Mouse (Mus musculus) adrenal gland, postnatal 10 days (tissue): ENCODE data around the gene Capn8. TPM values are rescaled to one million over a fixed set of nuclear protein-coding genes. Genes with fewer than 3 reads are reported as not detected.
"Not testable (repeated sequence)": the region's sequence is repeated elsewhere in the genome, so short reads cannot be mapped to it uniquely, and the experiment has no call there.

Experiments
- DNase-seq: peaks from one replicate; pipeline ENCODE4 v3.0.0; 2021; ENCODE audit warnings: mixed read lengths
- total RNA-seq, 2 experiments: library from RNA; stranded (reverse); gene quantifications; 2 replicates each; pipeline ENCODE4 v1.2.3; 2021

Capn8 gene
- total RNA-seq, 2 experiments from 2014 or later: not detected

DNA sequence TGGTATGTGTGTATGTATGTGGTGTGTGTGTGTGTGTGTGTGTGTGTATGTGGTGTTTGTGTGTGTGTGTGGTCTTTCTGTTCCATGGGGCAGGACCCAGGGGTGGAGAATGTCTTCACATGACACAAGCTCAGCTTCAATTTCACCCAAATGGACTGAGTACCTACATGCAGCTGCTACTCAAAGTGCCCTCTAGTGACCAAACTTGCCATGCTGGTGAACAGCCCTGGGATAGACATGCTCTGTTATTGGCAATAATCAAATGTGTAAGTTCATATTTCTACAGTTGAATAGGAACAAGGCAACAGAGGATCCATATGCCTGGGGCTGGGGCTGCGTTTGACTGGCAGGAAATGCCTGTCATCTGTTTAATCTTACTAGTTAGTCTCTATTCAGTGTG is 50.7 kb downstream of the Capn8 start:
- peak; percentile 18 for DNase-seq

DNA sequence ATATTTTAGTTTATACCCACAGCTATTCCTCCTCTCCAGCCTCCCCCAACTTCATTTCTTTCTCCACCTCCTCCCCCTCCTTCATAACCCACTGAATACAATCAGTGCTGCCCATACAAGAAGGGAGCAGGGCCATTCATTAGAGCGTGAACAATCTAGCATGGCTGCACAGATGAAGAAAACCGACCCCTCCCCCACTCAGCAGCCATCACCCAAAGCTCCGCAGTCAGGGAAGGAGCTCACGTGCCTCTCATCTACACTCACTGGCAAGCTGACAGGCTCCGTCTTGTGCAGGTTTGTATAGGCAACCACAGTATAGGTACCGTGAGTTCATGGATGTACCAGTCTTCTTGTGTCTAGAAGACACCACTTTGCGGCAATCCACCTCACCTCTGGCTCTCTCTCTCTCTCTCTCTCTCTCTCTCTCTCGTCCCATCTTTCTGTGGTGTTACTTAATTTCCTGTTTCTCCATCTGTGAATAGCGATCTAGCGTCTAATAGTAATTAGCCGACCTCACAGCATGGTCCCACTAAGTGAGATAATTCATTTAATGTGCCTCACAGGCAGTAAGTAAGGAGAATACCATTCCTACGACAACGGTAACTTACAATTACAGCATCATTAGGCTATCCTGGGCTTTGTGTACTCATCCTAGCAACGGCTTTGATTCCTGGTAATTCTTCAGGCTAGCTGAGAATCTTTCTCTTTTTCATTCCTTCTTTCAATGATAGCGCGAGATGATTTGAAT is 53.6 kb downstream of the Capn8 start:
- no peak for DNase-seq

DNA sequence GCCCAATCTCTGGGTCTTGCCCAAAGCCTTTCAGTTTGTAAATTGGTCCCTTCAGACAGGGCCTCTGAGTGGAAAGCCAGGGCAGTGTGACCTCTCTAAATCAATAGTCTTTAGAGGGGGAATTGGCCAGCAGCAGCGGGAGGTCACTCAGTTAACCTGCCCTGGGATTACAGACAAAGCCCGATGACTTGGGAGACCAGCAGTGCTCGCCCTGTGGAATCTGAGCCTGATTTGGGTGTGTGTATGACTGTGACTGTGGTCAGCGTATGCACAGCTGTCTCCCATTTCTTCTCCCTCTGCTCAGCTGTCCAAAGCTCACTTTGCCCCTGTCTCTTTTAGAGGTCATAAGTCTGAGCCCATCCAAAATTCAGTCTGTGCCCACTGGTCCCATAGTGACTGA is 55.7 kb downstream of the Capn8 start:
- no peak for DNase-seq

DNA sequence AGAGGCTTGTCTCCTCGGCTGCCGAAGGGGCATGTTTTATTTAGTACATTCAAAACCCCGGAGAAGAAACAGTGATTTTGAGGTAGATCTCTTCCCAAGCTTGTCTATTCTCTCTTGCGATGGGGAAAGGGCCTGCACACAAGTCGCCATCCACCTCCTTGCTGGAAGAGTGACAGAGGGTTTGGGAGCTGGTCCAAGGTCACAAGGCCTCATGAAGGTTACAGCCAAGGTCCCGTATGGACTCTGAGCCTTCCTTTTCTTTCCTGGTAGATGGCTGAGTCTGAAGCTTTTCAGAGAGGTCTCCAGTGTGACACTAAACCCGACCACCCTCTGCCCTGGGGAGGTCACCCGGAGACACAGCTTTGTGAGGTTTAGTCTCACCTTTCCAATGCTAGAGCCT is 56.4 kb downstream of the Capn8 start:
- DNase-seq: no peak

DNA sequence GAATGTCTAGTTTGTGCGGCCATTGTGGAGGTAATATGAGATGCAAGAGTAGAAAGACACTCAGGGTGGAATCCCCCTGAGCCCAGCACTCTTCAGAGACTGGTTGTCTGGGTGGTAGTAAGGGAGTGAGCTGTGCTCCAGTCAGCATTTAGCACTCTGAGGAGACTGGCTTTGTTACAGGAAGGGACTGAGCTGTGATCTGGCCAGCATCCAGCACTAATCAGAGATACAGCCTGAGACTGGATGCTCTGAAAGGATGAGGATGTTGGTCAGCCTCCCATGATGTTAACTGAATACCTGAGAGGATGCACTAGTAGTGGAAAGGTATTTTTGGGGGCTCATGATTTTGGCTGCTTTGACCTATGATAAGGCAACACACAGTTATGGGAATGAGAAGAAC is 61.4 kb downstream of the Capn8 start:
- no peak for DNase-seq

DNA sequence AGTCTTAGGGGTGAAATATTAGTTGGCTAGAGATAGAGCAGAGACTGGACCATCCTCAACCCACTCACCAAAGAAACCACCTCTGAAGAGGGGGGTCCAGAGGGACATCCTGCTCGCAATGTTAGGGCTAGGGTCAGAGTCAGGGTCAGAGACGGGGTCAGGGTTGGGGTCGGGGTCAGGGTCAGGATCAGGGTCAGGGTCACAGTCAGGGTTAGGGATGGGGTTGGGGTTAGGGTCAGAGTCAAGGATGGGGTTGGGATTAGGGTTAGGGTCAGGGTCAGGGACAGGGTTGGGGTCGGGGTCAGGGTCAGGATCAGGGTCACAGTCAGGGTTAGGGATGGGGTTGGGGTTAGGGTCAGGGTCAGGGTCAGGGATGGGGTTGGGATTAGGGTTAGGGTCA is 64.4 kb downstream of the Capn8 start:
- DNase-seq: no peak

DNA sequence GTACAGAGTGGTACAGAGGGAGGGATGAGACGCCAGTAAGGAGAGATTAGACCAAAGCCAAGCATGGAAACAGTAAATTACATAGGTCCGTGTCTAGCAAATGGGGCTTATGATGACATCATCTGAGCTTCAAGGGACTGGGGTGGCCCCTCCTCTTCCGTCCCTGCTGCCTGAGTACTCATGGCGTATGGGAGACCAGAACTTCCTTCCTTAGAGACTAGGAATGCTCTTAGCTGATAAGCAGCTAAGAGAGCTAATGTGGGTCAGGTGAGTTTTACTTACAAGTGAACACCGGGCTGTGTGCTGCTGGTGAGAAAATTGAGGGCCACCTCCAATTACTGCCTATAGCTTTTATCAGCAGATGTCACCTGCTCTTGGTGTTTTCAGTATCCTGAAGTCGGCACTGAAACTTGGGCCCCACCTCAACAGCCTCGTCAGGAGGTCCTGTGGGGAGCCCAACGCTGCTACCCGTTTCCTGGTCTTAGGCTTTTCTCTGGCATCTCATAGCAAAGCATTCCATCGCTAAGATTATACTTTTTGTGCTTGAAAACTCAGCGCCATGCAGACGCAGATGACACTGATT is 69.0 kb downstream of the Capn8 start:
- no peak for DNase-seq

DNA sequence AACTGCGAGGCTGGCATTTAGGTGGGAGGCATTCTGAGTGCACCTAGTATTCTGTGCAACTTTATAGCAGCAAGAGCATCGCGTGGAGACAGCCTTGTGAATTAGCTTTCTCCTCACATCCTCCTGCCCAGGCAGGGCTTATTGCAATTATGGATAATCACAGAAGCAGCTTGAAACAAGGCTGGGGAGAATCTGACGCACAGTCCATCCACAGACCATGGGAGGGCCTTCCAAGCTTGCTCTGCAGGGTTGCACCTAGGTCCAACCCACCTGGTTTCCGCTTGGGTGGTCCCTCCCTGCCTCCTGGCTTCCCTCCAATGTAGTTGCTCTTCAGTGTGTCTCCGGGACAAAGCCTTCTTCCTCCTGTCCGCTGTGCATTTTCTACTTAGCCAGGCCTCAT is 74.2 kb downstream of the Capn8 start:
- no peak for DNase-seq

DNA sequence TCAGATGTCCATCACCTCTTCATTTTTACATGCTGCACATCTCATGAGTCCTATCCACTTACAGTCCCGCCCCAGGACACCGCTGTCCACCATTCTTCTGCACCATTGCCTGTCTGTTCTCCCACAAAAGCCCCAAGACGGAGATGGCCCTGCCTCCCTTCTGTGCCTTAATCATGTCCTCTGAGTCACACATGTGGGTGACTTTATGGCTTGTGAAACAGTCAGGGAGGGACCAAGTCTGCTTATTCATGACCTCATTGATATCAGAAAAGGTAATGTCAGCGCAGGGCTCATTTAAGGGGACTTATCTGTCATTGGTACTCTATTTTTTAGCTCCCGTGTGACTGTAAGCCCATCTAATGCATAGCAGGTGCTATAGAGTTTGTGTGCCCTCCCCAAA is 74.6 kb downstream of the Capn8 start:
- DNase-seq: no peak

DNA sequence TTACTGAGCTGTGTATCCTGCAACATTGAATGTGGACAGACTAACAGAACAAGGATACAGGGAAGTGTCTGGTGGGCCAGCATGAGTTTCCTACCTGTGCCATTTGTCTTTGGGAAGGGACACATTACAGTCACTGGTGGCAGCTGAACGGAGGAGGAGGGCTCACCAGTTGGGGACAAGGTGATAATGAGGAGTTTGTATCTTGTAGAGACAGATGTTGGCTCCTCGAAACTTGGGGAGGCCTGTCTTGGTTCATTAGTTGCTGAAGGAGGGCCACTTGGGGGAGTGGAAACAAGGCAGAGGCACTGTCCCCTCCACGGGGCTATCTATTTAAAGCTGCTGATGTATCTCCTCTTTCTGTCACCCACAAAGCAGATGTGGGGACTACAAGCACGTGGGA is 75.3 kb downstream of the Capn8 start:
- DNase-seq: no peak

DNA sequence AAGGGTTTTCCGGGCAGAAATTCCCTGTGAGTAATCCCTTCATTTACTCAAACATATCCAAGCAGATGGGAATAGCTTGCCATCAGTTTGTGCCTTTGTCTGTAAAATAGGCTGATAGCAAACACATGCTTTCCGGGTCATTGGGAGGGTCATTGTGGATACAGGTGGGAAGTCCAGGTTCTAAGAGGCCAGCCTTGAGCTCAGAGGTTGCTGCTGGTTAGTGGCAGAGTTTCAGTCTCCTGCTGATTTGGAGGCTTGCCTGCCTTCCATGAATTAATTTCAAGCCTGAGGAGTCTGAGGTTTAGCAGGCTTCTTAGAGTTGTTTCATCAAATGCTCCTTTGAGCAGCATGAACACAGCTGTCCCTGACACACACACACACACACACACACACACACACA is 78.0 kb downstream of the Capn8 start:
- no peak for DNase-seq

DNA sequence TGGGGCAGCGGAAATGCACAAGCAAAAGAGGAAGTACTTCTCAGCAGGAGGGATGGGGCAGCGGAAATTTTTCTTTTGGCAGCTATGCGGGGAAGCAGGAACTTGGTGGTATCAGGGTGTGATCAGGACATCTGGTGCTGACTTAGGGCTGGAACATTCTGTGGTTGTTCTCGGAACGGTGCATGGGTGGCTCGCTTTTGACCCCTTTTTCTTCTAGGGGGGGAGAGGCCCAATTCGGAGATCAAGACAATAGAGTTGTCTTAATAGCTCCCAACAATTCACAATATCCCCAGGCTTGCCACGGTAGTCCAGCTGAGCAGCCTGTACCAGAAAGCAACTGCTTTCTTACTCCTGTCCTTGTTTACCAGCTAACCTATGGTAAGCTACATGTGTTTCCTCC is 79.6 kb downstream of the Capn8 start:
- not testable (repeated sequence) for DNase-seq

DNA sequence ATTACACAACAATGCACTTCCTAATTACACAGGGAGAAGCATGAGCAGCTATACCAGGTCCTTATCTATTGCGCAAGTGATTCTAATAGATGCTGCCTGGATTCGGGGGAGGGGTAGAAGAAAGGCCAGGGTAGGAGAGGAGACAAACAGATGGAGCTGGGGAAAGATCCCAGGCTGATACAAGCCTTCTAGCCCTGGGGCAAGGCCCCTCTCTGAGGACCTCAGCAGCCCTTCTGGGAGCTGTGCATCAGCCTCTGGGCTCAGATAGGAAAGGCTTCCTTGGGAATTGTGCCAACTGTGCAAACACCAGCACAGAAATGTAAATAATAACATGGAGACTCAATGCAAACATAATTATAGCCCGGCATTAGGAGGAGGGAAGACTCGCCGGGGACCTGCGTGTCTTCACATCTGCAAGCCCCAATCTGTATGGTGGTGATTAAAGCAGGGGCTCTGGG is 80.4 kb downstream of the Capn8 start:
- DNase-seq: no peak

DNA sequence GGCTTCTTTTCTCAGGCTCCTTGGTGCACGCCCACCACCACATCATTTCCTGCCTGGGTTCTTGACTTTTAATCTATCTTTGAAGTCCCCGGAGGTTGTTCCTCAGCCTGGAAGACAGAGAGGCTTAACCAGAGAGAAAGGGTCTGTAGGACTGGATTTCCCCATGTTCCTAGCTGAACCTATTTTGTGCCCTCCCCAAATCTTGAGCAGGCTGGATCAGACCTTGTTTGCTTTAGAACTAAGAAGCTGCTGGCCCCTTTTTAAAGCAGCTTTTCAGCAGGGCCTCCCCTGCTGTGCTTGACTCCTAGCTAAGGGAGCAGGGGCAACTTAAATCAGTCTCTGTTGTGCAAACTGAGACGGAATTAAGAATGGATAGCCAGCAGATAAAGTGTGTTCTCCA is 82.0 kb downstream of the Capn8 start:
- no peak for DNase-seq

DNA sequence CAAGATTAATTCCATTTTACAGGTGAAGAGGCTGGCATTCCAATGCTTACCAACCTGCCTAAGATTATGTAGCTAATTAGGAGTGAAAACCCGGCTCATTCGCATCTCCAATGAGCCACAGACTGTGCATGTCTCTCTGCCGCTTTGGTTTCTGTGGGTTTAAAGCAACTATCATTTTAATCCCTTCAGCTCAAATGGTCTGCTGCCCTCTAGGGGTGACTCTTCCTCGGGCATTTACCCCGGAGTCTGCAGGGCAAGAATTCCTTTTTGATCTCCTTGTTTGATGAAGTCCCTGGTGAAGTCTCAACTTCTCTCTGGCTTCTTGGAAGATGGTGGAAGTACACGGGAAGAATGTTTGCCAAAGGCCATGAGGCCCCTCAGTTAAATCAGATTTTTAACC is 93.0 kb downstream of the Capn8 start:
- DNase-seq: peak; percentile 83

DNA sequence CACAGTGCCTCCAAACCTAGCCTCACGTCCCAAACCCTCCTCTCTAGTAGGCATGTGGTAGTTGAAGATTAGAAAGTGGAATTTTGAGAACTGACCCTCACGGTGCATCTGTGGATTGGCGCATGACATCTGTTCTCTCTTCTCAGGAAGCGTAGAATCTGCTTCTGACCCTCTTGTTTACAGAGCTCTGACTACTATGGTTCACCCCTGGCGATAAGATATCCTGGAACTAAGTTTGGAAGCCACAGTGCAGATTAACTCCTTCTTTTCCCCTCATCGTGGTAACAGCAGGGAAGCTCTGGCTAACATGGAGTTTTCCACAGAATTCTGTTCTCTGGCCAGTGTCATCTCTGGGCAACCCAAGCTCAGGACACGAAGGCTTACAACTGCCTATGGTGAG is 95.6 kb downstream of the Capn8 start:
- no peak for DNase-seq

DNA sequence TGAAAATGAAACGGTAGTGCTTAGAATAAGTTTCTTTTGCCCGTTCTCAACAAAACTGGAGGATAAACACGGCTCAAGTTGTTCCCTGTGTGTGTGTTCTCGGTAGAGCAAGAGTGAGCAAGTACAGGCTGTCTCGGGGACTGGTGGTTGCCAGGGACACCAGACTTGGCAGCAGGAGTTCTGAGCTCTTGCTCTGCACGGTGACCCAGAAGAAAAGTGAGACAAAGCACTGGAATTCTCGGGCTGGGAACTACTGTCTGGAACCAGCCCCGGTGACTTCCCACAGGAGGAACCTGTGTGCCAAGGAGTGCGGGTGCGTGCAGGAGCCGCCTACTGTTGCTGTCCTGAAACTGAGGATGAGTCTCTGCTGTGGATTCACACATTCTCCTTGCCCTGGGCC is 98.9 kb downstream of the Capn8 start:
- peak; percentile 43 for DNase-seq

DNA sequence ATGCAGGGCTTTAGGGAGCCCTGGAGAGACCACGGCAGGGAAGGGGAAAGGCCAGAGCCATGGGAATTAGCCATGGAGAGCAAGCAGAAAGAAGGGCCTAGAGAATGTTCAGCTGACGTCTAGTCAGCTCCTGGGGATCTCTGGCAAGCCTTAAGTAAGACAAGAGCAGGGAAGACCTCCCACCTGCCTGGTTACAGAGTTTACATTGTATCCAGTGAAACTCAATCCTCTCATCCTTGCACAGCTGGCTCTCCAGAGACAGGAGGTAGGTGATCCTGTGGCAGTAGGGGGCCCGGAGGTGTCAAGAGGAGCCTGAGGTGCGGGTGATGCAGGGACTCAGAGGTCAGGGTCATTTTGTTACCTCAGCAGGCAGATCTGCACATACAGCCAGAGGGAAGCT is 100.0 kb downstream of the Capn8 start:
- no peak for DNase-seq

DNA sequence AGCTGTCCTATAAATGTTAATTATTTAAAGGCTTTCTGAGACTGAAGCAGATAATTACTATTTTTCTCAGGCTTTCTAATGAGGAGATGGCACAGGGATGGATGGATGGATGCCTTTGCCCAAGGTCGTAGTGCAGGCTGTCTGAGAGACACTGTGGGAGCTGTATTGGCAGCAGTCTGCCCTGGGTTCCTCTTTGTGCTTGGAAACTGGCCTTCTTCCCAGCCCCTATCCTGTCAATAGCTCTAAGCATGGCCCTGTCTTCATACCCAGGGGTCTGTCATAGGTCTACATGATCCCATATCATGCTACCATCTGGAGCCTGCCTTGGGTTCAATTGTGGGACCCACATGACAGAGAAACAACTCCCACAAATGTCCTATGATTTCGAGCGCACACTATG is 102.5 kb downstream of the Capn8 start:
- no peak for DNase-seq

DNA sequence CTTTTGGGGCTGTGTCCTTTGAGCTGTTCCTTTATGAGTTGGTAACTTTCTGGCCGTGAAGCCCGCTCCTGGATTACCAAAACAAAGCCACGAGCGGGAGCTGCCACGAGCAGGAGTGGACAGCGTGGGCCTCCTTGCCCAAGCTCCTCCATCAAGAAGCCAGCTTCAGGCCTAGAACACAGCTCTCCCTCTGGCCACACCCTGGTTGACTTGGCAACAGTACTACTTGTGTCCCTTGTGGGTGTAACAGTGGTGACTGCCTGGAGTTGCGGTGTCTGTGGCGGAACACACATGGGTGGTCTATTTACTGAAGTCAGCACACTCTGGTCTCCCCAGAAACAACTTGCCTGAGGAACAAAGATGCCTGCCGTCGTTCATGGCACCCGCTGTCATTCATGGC is 104.9 kb downstream of the Capn8 start:
- no peak for DNase-seq

DNA sequence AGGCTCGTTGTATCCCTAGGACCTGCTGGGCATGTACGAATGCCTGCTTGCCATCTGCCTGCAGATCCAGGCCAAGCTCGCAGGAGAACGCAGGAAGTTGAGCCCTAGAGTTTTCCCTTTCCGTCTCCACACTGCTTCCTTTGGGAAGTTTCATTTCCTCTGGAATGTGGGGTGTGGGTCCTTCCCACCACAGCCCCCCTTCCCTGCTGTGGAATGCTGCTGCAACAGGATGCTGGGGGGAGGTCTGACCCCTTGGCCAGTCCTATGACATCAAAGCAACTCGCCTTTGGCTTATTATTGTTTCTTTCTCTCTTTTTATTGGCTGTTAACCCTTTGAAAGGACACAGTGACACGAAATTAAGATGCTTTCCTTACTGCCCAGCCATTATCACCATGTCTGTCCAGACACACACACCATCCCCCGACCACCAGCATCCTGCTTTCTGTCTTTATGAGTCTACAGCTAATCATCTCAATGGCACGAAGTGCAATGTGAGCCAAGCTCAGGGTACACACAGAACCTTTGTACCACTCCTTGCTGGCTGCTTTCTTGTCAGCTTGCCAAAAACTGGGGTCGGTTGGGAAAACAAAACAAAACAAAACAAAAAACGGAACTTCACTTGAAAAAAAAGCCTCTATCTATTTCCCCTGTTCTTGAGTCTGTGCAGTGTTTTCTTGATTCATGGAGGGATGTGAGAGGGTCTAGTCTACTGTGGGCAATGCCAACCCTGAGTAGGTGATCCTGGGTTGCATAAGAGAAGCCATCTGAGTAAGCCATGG is 105.9 kb downstream of the Capn8 start:
- peak; percentile 12 for DNase-seq

DNA sequence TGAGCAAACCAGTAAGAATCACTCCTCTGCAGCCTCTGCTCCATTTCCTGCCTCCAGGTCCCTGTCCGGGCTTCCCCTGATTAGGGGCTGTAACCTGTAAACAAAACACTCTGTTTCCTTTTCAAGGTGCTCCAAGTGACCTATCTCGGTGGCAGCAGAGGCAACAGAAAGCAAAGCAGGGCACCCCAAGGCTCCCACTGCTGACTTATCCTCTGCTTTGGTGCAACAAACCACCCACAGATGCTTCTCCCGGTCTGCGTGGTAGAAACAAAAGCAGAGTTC is 106.5 kb downstream of the Capn8 start:
- peak; percentile 5 for DNase-seq

DNA sequence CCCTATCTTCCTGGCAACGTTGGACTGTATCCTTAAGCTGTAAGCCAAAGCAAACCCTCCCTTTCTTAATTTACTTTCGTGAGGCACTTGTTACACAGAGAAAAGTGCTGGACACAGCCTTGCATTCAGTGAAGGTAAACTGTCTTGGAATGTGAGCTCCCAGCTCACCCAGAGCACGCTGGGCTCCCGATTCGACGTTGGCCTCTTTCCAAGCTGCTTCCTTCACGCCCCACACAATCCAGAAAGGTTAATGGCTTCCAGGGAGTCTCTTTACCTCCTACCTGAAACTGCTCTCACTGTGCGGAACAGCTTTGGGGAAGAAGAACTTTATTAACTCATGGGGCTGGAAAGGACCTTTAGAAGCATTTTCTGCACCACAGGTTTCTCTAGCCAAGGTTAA is 110.5 kb downstream of the Capn8 start:
- no peak for DNase-seq

DNA sequence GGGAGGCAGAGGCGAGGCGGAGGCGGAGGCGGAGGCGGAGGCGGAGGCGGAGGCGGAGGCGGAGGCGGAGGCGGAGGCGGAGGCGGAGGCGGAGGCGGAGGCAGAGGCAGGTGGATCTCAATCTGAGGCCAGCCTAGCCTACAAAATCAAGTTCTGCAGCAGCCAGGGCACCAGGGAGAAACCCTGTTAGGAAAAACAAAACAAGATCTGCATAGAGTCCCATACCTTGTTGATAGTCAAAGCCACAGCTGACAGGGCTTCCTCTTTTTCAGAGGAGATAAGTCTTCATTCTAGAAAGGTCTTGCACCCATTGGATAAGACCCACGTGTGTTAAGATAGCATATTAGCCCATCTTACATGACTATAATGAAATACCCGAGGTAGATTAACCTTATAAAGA is 113.3 kb downstream of the Capn8 start:
- no peak for DNase-seq
